Mouse (Mus musculus): ENCODE data around the gene Ren1. TPM values are rescaled to one million over a fixed set of nuclear protein-coding genes. Genes with fewer than 3 reads are reported as not detected.
"Not testable (repeated sequence)": the region's sequence is repeated elsewhere in the genome, so short reads cannot be mapped to it uniquely, and the experiment has no call there.

Gene Ren1
- polyA plus RNA-seq, 1 experiment from 2014 or later = 5.9 TPM

DNA sequence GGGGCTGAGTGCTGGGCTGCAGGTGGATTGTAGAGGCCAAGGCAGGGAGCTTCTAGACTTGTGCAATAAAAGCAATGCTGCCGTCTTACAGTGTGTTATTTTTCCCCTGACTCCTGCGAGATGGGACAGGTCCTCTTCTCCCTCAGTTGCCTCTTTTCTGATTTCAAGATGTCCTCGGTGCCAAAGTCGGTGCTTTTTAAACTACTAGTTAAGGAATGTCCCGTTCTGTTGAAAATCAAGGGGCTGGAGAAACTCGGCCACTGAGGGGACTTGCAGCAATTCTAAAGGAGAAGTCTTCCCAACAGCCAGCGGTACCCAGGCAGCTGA lies 20.7 kb upstream of the Ren1 start:
- no peak for ATAC-seq (ENCODE audit: low read depth)
- WGBS = 21% methylated on average over 7 of the region's 7 CpGs

DNA sequence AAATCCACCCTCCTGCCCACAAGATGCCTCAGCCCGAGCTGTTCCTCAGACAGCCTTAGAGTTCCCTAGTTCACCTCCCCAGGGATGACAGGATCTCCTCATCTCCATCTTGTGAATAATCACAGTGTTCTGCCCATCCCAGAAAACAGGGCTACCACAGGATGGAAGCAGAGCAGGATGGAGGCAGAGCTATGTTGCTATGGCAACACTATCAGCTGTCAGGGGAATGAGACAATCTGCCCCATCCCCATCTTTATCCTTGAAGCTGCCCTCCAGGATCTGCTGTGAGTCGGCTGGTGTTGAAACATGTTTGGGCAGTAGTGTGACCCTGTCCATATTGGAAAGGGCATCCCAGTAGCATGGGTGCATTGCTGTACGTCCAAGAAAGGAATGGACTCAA lies 19.2 kb upstream of the Ren1 start:
- Histone ChIP-seq H3K4me3 (ENCODE audit: low read depth, low read length) (no peak overlapping the region), H3K27me3 (replicated peaks; ENCODE audit: control insufficient read depth, insufficient read depth, low read length) (peaks cover 31% of the 10 kb centered on the region), H3K4me1 (ENCODE audit: control insufficient read depth, insufficient read depth, low read length) (peaks cover 2% of the 10 kb centered on the region; the same call in 1 of the 2 replicates), H3K36me3 (ENCODE audit: control insufficient read depth, insufficient read depth, low read length) (no peaks in the 10 kb centered on the region), H3K4me2 (ENCODE audit: low read depth, low read length) (no peak overlapping the region), H3K9me3 (ENCODE audit: control insufficient read depth, low read length) (no peaks in the 10 kb centered on the region), H3K27ac (replicated peaks; ENCODE audit: low read depth, low read length) (no peak overlapping the region), H3K9ac (ENCODE audit: low read depth, low read length) (no peak overlapping the region)
- ATAC-seq (ENCODE audit: low read depth) (no peak), DNase-seq (ENCODE audit: low spot score) (no peak)
- 53% methylated on average over 3 of the region's 3 CpGs for WGBS

More for the DNA sequence above, 20.7 kb upstream of the Ren1 start:
- Histone ChIP-seq H3K27ac (replicated peaks; ENCODE audit: low read depth, low read length) (no peak overlapping the region), H3K4me3 (ENCODE audit: low read depth, low read length) (peak overlapping the region; percentile 28), H3K9me3 (ENCODE audit: control insufficient read depth, low read length) (no peaks in the 10 kb centered on the region), H3K4me1 (ENCODE audit: control insufficient read depth, insufficient read depth, low read length) (peaks cover 2% of the 10 kb centered on the region; the same call in 1 of the 2 replicates), H3K9ac (ENCODE audit: low read depth, low read length) (peak overlapping the region; percentile 40; the same call in 1 of the 2 replicates), H3K27me3 (replicated peaks; ENCODE audit: control insufficient read depth, insufficient read depth, low read length) (peaks cover 31% of the 10 kb centered on the region), H3K4me2 (ENCODE audit: low read depth, low read length) (peak overlapping the region; percentile 52), H3K36me3 (ENCODE audit: control insufficient read depth, insufficient read depth, low read length) (no peaks in the 10 kb centered on the region)
- DNase-seq (ENCODE audit: low spot score) = no peak

DNA sequence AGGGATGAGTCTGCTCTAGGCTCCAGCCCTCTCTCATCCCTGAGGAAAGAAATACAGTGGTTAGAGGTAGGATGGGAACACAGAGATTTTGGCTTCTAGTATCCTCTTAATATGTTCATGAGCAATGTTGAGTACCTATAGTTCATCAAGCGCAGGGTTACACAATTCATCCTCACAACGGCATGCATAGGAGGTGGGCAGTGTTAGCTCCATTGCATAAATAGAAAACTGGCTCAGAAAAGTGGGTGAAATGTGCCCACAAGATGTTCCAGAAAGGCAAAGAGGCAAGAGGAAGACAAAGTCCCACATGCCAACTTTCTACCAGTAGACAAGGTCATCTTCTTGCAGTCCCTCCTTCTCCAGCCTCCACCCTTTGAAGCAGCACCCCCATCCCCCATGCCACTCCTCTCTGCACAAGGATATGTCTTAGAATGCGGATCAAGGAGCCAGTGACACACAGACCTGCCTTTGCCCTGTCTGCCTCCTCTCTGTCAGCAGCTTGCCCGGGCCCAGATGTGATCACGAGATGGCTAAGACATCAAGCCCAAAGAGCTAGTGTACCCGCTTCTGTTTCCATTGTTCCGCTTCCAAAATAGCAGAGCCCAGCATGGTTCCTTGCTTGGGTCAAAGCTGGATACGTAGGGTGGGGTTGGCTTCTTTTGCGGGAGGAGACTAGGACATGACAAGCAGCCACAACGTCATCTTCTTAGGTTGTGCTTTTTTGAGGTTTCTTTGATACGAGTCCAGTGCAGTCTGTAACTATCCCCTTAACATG lies 17.5 kb upstream of the Ren1 start:
- no peak for ATAC-seq (ENCODE audit: low read depth)
- Histone ChIP-seq H3K27me3 (replicated peaks; ENCODE audit: control insufficient read depth, insufficient read depth, low read length) (peaks cover 31% of the 10 kb centered on the region), H3K4me3 (ENCODE audit: low read depth, low read length) (no peak overlapping the region), H3K9me3 (ENCODE audit: control insufficient read depth, low read length) (no peaks in the 10 kb centered on the region), H3K27ac (replicated peaks; ENCODE audit: low read depth, low read length) (no peak overlapping the region), H3K9ac (ENCODE audit: low read depth, low read length) (no peak overlapping the region), H3K4me2 (ENCODE audit: low read depth, low read length) (no peak overlapping the region), H3K4me1 (ENCODE audit: control insufficient read depth, insufficient read depth, low read length) (peaks cover 2% of the 10 kb centered on the region; the same call in 1 of the 2 replicates), H3K36me3 (ENCODE audit: control insufficient read depth, insufficient read depth, low read length) (no peaks in the 10 kb centered on the region)
- WGBS = 84% methylated on average over 11 of the region's 11 CpGs
- no peak for DNase-seq (ENCODE audit: low spot score)

DNA sequence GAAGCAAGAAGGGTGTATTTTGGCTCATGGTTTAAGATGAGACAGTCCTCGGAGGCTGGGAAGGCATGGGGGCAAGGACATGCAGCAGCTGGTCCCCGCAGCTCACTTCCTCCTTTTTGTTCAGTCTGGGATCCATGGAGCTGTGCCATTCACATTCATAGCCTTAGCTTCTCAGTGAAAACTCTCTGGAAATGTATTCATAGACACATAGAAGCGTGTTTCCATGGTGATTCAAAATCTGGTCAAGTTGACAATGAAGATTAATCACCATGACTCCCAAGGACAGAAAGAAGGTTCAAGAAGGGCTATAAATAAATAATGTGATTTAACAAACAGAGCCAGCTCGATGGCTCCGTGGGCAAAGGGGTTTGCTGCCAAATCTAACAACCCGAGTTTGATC lies 16.4 kb upstream of the Ren1 start:
- peaks cover 21% of the 10 kb centered on the region for H3K27me3 ChIP-seq (replicated peaks; ENCODE audit: control insufficient read depth, insufficient read depth, low read length)
- no peak overlapping the region for H3K9ac ChIP-seq (ENCODE audit: low read depth, low read length)
- DNase-seq (ENCODE audit: low spot score) = no peak
- 86% methylated on average over 6 of the region's 6 CpGs for WGBS
- no peaks in the 10 kb centered on the region for H3K9me3 ChIP-seq (ENCODE audit: control insufficient read depth, low read length)
- peaks cover 2% of the 10 kb centered on the region; the same call in 1 of the 2 replicates for H3K4me1 ChIP-seq (ENCODE audit: control insufficient read depth, insufficient read depth, low read length)
- no peak for ATAC-seq (ENCODE audit: low read depth)
- H3K4me3 ChIP-seq (ENCODE audit: low read depth, low read length) = no peak overlapping the region
- H3K4me2 ChIP-seq (ENCODE audit: low read depth, low read length) = no peak overlapping the region
- H3K36me3 ChIP-seq (ENCODE audit: control insufficient read depth, insufficient read depth, low read length) = no peaks in the 10 kb centered on the region
- no peak overlapping the region for H3K27ac ChIP-seq (replicated peaks; ENCODE audit: low read depth, low read length)

DNA sequence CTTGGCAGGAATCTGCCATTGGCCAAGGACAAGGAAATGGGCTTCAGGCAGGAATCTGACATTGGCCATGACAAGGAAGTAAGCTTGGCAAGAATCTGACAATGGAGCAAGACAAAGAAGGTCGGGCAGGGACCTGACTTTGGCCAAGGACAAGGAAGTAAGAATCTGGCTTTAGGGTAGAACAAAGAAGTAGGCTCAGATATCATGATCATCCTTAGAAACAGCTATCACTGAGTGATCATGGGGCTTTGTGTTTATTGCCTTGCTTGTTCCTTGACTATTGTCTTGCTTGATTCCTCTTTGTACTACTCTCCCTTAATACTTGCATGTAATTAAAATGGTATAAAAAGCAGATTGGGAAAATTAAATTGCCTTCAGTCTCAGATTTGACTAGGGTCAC lies 9.9 kb upstream of the Ren1 start:
- H3K4me1 ChIP-seq (ENCODE audit: control insufficient read depth, insufficient read depth, low read length); DNase-seq (ENCODE audit: low spot score); ATAC-seq (ENCODE audit: low read depth); H3K9ac ChIP-seq (ENCODE audit: low read depth, low read length); H3K4me2 ChIP-seq (ENCODE audit: low read depth, low read length); H3K36me3 ChIP-seq (ENCODE audit: control insufficient read depth, insufficient read depth, low read length); H3K9me3 ChIP-seq (ENCODE audit: control insufficient read depth, low read length); H3K27ac ChIP-seq (replicated peaks; ENCODE audit: low read depth, low read length); H3K27me3 ChIP-seq (replicated peaks; ENCODE audit: control insufficient read depth, insufficient read depth, low read length); H3K4me3 ChIP-seq (ENCODE audit: low read depth, low read length): not testable (repeated sequence)
- 61% methylated on average over 1 of the region's 1 CpGs for WGBS

DNA sequence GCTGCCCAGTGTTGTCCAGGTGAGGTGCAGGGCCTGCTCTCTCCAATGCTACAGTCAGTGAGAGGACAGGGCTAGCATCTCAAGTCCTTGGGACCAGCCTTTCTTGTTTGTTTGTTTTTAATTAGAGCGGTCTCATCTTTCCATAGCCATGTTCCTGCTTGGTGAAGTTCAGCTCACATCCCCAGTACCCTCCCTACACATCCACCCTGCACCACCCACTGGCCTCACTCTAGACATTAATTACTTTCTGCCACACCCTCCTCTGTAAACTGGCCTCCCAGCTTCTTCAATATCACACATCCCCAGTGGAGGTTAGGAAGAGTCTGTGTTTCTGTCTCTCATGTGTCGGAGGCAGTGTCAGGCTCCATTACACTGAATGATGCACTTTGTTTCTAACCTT lies 6.0 kb upstream of the Ren1 start:
- Histone ChIP-seq H3K27me3 (replicated peaks; ENCODE audit: control insufficient read depth, insufficient read depth, low read length) (no peaks in the 10 kb centered on the region), H3K4me2 (ENCODE audit: low read depth, low read length) (no peak overlapping the region), H3K9ac (ENCODE audit: low read depth, low read length) (no peak overlapping the region), H3K9me3 (ENCODE audit: control insufficient read depth, low read length) (no peaks in the 10 kb centered on the region), H3K4me3 (ENCODE audit: low read depth, low read length) (no peak overlapping the region), H3K4me1 (ENCODE audit: control insufficient read depth, insufficient read depth, low read length) (no peaks in the 10 kb centered on the region), H3K36me3 (ENCODE audit: control insufficient read depth, insufficient read depth, low read length) (no peaks in the 10 kb centered on the region), H3K27ac (replicated peaks; ENCODE audit: low read depth, low read length) (no peak overlapping the region)
- ATAC-seq (ENCODE audit: low read depth) (no peak), DNase-seq (ENCODE audit: low spot score) (no peak)
- 89% methylated on average over 2 of the region's 2 CpGs for WGBS

DNA sequence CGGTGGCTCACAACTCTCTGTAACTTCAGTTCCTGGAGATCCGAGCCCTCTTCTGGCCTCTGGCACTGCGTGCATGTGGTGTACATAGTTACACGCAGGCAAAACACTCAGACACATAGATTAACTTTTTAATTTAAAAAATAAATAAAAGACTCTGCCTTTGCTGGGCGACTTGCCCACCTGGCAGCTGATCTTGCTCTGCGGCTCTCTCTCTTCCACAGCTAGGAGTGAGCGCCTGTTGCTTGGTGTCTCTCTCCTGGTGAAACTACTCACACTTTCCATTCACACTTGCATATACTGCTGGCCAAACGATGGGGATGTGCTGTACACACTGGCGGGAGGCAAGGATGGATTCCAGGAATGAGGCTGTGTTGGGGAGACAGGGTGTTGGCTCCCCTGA lies 3.8 kb upstream of the Ren1 start:
- no peak overlapping the region for H3K27ac ChIP-seq (replicated peaks; ENCODE audit: low read depth, low read length)
- ATAC-seq (ENCODE audit: low read depth) (no peak), DNase-seq (ENCODE audit: low spot score) (no peak)
- H3K4me2 ChIP-seq (ENCODE audit: low read depth, low read length) = no peak overlapping the region
- no peaks in the 10 kb centered on the region for H3K27me3 ChIP-seq (replicated peaks; ENCODE audit: control insufficient read depth, insufficient read depth, low read length)
- H3K36me3 ChIP-seq (ENCODE audit: control insufficient read depth, insufficient read depth, low read length) = no peaks in the 10 kb centered on the region
- no peak overlapping the region for H3K9ac ChIP-seq (ENCODE audit: low read depth, low read length)
- no peaks in the 10 kb centered on the region for H3K4me1 ChIP-seq (ENCODE audit: control insufficient read depth, insufficient read depth, low read length)
- H3K4me3 ChIP-seq (ENCODE audit: low read depth, low read length) = no peak overlapping the region
- 79% methylated on average over 9 of the region's 9 CpGs for WGBS
- H3K9me3 ChIP-seq (ENCODE audit: control insufficient read depth, low read length) = no peaks in the 10 kb centered on the region

DNA sequence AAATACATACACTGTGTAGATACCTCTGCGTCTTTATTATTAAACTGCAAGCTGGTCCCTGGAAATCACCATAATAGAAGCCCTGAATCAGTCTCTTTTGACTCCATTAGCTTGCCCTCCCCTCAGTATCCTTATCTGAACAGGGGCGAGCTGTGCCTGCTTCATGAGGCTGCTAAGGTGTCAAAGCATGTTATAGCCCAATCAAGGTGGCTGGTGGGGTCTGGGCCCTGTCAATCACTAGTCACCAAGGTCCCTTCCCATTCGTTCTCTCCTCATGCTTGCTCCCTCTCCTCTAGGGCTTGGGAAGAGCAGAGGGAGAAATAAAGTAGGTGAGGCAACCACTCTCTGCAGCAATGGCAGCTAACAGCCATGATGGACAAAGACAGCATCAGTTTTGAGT lies 3.1 kb upstream of the Ren1 start:
- no peak overlapping the region for H3K27ac ChIP-seq (replicated peaks; ENCODE audit: low read depth, low read length)
- no peaks in the 10 kb centered on the region for H3K4me1 ChIP-seq (ENCODE audit: control insufficient read depth, insufficient read depth, low read length)
- H3K9me3 ChIP-seq (ENCODE audit: control insufficient read depth, low read length) = no peaks in the 10 kb centered on the region
- no peak overlapping the region for H3K4me2 ChIP-seq (ENCODE audit: low read depth, low read length)
- no peak for ATAC-seq (ENCODE audit: low read depth)
- no peak for DNase-seq (ENCODE audit: low spot score)
- no peak overlapping the region for H3K9ac ChIP-seq (ENCODE audit: low read depth, low read length)
- H3K36me3 ChIP-seq (ENCODE audit: control insufficient read depth, insufficient read depth, low read length) = no peaks in the 10 kb centered on the region
- no peak overlapping the region for H3K4me3 ChIP-seq (ENCODE audit: low read depth, low read length)
- no peaks in the 10 kb centered on the region for H3K27me3 ChIP-seq (replicated peaks; ENCODE audit: control insufficient read depth, insufficient read depth, low read length)
- 72% methylated on average over 3 of the region's 3 CpGs for WGBS
